Mouse (Mus musculus) embryonic facial prominence, embryonic 12.5 days (tissue): Measurements from ENCODE around the gene Map4k5. TPM values are rescaled to one million over a fixed set of nuclear protein-coding genes. Genes with fewer than 3 reads are reported as not detected.

Experiments used
- ATAC-seq: fragments of 200-750 bp; cut with Nextera tagmentation; 2 replicates; pipeline ENCODE4 v1.8.0; 2017; ENCODE audit not compliant: insufficient number of reproducible peaks, insufficient read depth, low FRiP score, low TSS enrichment
- H3K27ac ChIP-seq: fragments of 300-500 bp; sonication (generic); 2 replicates; pipeline ENCODE4 v1.5.1; 2016; ENCODE audit warnings: mild to moderate bottlenecking
- H3K27me3 ChIP-seq: fragments of 300-500 bp; sonication (generic); 2 replicates; pipeline ENCODE4 v1.6.1; 2016; ENCODE audit warnings: mild to moderate bottlenecking, moderate library complexity
- H3K36me3 ChIP-seq: fragments of 300-500 bp; sonication (generic); 2 replicates; pipeline ENCODE4 v1.6.1; 2016; ENCODE audit warnings: mild to moderate bottlenecking
- H3K4me1 ChIP-seq: fragments of 300-500 bp; sonication (generic); 2 replicates; pipeline ENCODE4 v1.6.1; 2016
- H3K4me2 ChIP-seq: fragments of 300-500 bp; sonication (generic); replicated peaks from 2 replicates; pipeline ENCODE4 v1.6.1; 2016; ENCODE audit warnings: mild to moderate bottlenecking, moderate library complexity
- H3K4me3 ChIP-seq: fragments of 300-500 bp; sonication (generic); 2 replicates; pipeline ENCODE4 v1.5.1; 2016; ENCODE audit warnings: mild to moderate bottlenecking
- H3K9ac ChIP-seq: fragments of 300-500 bp; sonication (generic); 2 replicates; pipeline ENCODE4 v1.6.1; 2016; ENCODE audit warnings: mild to moderate bottlenecking, moderate library complexity
- H3K9me3 ChIP-seq: fragments of 300-500 bp; sonication (generic); 2 replicates; pipeline ENCODE4 v1.6.1; 2016; ENCODE audit warnings: mild to moderate bottlenecking, moderate library complexity
- WGBS: fragments of 180-500 bp; shearing (Covaris S2); methylation state at CpG from one replicate; pipeline ENCODE4 v1.1.7; 2016; 5-methylcytosine and 5-hydroxymethylcytosine counted together
- polyA plus RNA-seq: library from polyadenylated mRNA; unstranded; fragments of >200 nt; fragmentation: Nextera tagmentation; extraction: Ambion mirVana; gene quantifications from 2 replicates; pipeline ENCODE4 v1.2.1, GENCODE M21; 2016

Map4k5 gene
- polyA plus RNA-seq, 1 experiment from 2014 or later = 49.2 TPM

GRCm38 (mm10) chr12:69804393-69805070 is 88.5 kb downstream of the Map4k5 start:
- WGBS = 91% methylated on average over 10 of the region's 10 CpGs
- no peaks in the 10 kb centered on the region for H3K9me3 ChIP-seq
- H3K27me3 ChIP-seq = no peaks in the 10 kb centered on the region
- H3K4me3 ChIP-seq = no peak overlapping the region
- H3K36me3 ChIP-seq = peaks cover 37% of the 10 kb centered on the region
- no peaks in the 10 kb centered on the region for H3K4me1 ChIP-seq
- no peak overlapping the region for H3K27ac ChIP-seq
- no peak overlapping the region for H3K9ac ChIP-seq
- H3K4me2 ChIP-seq = no peak overlapping the region
- ATAC-seq = no peak

- H3K4me1 ChIP-seq = no peaks in the 10 kb centered on the region
- no peak overlapping the region for H3K4me2 ChIP-seq
- WGBS = 87% methylated on average over 6 of the region's 6 CpGs
- H3K27ac ChIP-seq = no peak overlapping the region
- no peaks in the 10 kb centered on the region for H3K27me3 ChIP-seq
- H3K36me3 ChIP-seq = peaks cover 36% of the 10 kb centered on the region
- H3K9me3 ChIP-seq = no peaks in the 10 kb centered on the region
- no peak for ATAC-seq
- H3K4me3 ChIP-seq = no peak overlapping the region
- H3K9ac ChIP-seq = no peak overlapping the region
These were observed 89.8 kb downstream of the Map4k5 start for GRCm38 (mm10) chr12:69803196-69803595.

- WGBS = 84% methylated on average over 4 of the region's 4 CpGs
- Histone ChIP-seq H3K27ac (no peak overlapping the region), H3K4me2 (no peak overlapping the region), H3K9ac (no peak overlapping the region), H3K27me3 (no peaks in the 10 kb centered on the region), H3K4me1 (no peaks in the 10 kb centered on the region), H3K4me3 (no peak overlapping the region), H3K9me3 (no peaks in the 10 kb centered on the region), H3K36me3 (peaks cover 16% of the 10 kb centered on the region)
- ATAC-seq = no peak
These were observed 92.4 kb downstream of the Map4k5 start for GRCm38 (mm10) chr12:69800586-69800985.

GRCm38 (mm10) chr12:69796311-69796710 is 96.7 kb downstream of the Map4k5 start:
- Histone ChIP-seq H3K9ac (no peak overlapping the region), H3K27me3 (no peaks in the 10 kb centered on the region), H3K4me2 (no peak overlapping the region), H3K4me3 (no peak overlapping the region), H3K4me1 (no peaks in the 10 kb centered on the region), H3K9me3 (no peaks in the 10 kb centered on the region), H3K27ac (no peak overlapping the region), H3K36me3 (no peaks in the 10 kb centered on the region)
- WGBS = 93% methylated on average over 3 of the region's 3 CpGs
- ATAC-seq = no peak

- Histone ChIP-seq H3K4me1 (peaks cover 5% of the 10 kb centered on the region; the same call in 1 of the 2 replicates), H3K36me3 (no peaks in the 10 kb centered on the region), H3K27ac (no peak within 1 kb of the TSS), H3K9me3 (no peaks in the 10 kb centered on the region), H3K4me2 (peak within 1 kb of the TSS; percentile 96), H3K27me3 (peaks cover 8% of the 10 kb centered on the region; the same call in 1 of the 2 replicates), H3K9ac (peak within 1 kb of the TSS; percentile 41), H3K4me3 (peak within 1 kb of the TSS; percentile 51)
- ATAC-seq = peak; percentile 85
- 3% methylated on average over 45 of the region's 45 CpGs for WGBS
These were observed 102.2 kb downstream of the Map4k5 start, which contains the start of gene Cdkl1 for GRCm38 (mm10) chr12:69790530-69791505. TSS of gene Cdkl1 (minus strand) at chr12:69791267.

GRCm38 (mm10) chr12:69789766-69790529 is 103.1 kb downstream of the Map4k5 start:
- 32% methylated on average over 27 of the region's 27 CpGs for whole genome bisulfite sequencing
- Histone ChIP-seq H3K36me3 (no peaks in the 10 kb centered on the region), H3K9me3 (no peaks in the 10 kb centered on the region), H3K4me3 (peak overlapping the region; percentile 51), H3K9ac (peak overlapping the region; percentile 41; the same call in 1 of the 2 replicates), H3K4me2 (peak overlapping the region; percentile 96), H3K27ac (no peak overlapping the region), H3K4me1 (peaks cover 5% of the 10 kb centered on the region; the same call in 1 of the 2 replicates), H3K27me3 (peaks cover 8% of the 10 kb centered on the region; the same call in 1 of the 2 replicates)
- ATAC-seq = no peak

GRCm38 (mm10) chr12:69788380-69788779 is 104.6 kb downstream of the Map4k5 start:
- ATAC-seq = no peak
- H3K9me3 ChIP-seq = no peaks in the 10 kb centered on the region
- no peak overlapping the region for H3K27ac ChIP-seq
- no peak overlapping the region for H3K9ac ChIP-seq
- no peaks in the 10 kb centered on the region for H3K36me3 ChIP-seq
- peaks cover 8% of the 10 kb centered on the region; the same call in 1 of the 2 replicates for H3K27me3 ChIP-seq
- H3K4me2 ChIP-seq = no peak overlapping the region
- peaks cover 5% of the 10 kb centered on the region; the same call in 1 of the 2 replicates for H3K4me1 ChIP-seq
- whole genome bisulfite sequencing = 84% methylated on average over 5 of the region's 5 CpGs
- no peak overlapping the region for H3K4me3 ChIP-seq

GRCm38 (mm10) chr12:69785471-69785870 is 107.5 kb downstream of the Map4k5 start:
- Histone ChIP-seq H3K9me3 (no peaks in the 10 kb centered on the region), H3K9ac (no peak overlapping the region), H3K27ac (no peak overlapping the region), H3K4me1 (no peaks in the 10 kb centered on the region), H3K4me2 (no peak overlapping the region), H3K27me3 (peaks cover 8% of the 10 kb centered on the region; the same call in 1 of the 2 replicates), H3K4me3 (no peak overlapping the region), H3K36me3 (no peaks in the 10 kb centered on the region)
- ATAC-seq = no peak
- 87% methylated on average over 9 of the region's 9 CpGs for WGBS

- Histone ChIP-seq H3K4me1 (no peaks in the 10 kb centered on the region), H3K9ac (no peak overlapping the region), H3K36me3 (no peaks in the 10 kb centered on the region), H3K27me3 (no peaks in the 10 kb centered on the region), H3K4me2 (no peak overlapping the region), H3K9me3 (no peaks in the 10 kb centered on the region), H3K27ac (no peak overlapping the region), H3K4me3 (no peak overlapping the region)
- no peak for ATAC-seq
- 58% methylated on average over 6 of the region's 6 CpGs for WGBS
These were observed 109.6 kb downstream of the Map4k5 start for GRCm38 (mm10) chr12:69783247-69784025.

GRCm38 (mm10) chr12:69781935-69782650 is 110.9 kb downstream of the Map4k5 start:
- no peak overlapping the region for H3K4me3 ChIP-seq
- no peak overlapping the region for H3K27ac ChIP-seq
- no peaks in the 10 kb centered on the region for H3K27me3 ChIP-seq
- H3K9ac ChIP-seq = no peak overlapping the region
- no peaks in the 10 kb centered on the region for H3K36me3 ChIP-seq
- WGBS = 81% methylated on average over 10 of the region's 10 CpGs
- H3K9me3 ChIP-seq = no peaks in the 10 kb centered on the region
- no peak for ATAC-seq
- no peaks in the 10 kb centered on the region for H3K4me1 ChIP-seq
- no peak overlapping the region for H3K4me2 ChIP-seq
